Mouse (Mus musculus): ENCODE measurements around the gene Scmh1. TPM values are rescaled to one million over a fixed set of nuclear protein-coding genes. Genes with fewer than 3 reads are reported as not detected.

The Scmh1 gene
- polyA plus RNA-seq (2014; fragmentation: Nextera tagmentation; extraction: Ambion mirVana), result 73.3 and 76.8 TPM in 2 replicates

GRCm38 (mm10) chr4:120405144-120405805 lies at the start of gene Scmh1:
Gene Scmh1 (plus strand): TSS chr4:120405281.
- DNase-seq (ENCODE audit: low spot score) (peak; percentile 82), ATAC-seq (ENCODE audit: low FRiP score) (peak; percentile 89)
- peak within 1 kb of the TSS; percentile 76 for H3K4me2 ChIP-seq (replicated peaks)
- H3K9me3 ChIP-seq (ENCODE audit: control insufficient read depth, low read length), result no peaks in the 10 kb centered on the region
- H3K4me3 ChIP-seq (replicated peaks; ENCODE audit: low read length), result peak within 1 kb of the TSS; percentile 97
- no peaks in the 10 kb centered on the region for H3K36me3 ChIP-seq (replicated peaks; ENCODE audit: control insufficient read depth, insufficient read depth)
- no peaks in the 10 kb centered on the region for H3K27me3 ChIP-seq (ENCODE audit: control insufficient read depth, insufficient read depth, low read length)
- H3K4me1 ChIP-seq (replicated peaks; ENCODE audit: control insufficient read depth, insufficient read depth, low read length), result peaks cover 28% of the 10 kb centered on the region
- H3K9ac ChIP-seq, result peak within 1 kb of the TSS; percentile 98
- H3K27ac ChIP-seq, result peak within 1 kb of the TSS; percentile 95
- WGBS, result under 1% methylated on average over 74 of the region's 102 CpGs

GRCm38 (mm10) chr4:120360011-120360521 lies 45.0 kb upstream of the Scmh1 start:
- H3K27me3 ChIP-seq (ENCODE audit: control insufficient read depth, insufficient read depth, low read length), result no peaks in the 10 kb centered on the region
- no peaks in the 10 kb centered on the region for H3K9me3 ChIP-seq (ENCODE audit: control insufficient read depth, low read length)
- H3K36me3 ChIP-seq (replicated peaks; ENCODE audit: control insufficient read depth, insufficient read depth), result no peaks in the 10 kb centered on the region
- peaks cover 24% of the 10 kb centered on the region for H3K4me1 ChIP-seq (replicated peaks; ENCODE audit: control insufficient read depth, insufficient read depth, low read length)
- no peak overlapping the region for H3K4me3 ChIP-seq (replicated peaks; ENCODE audit: low read length)
- peak overlapping the region; percentile 76 for H3K27ac ChIP-seq
- DNase-seq (ENCODE audit: low spot score), result no peak
- 5% methylated on average over 8 of the region's 8 CpGs for WGBS
- ATAC-seq (ENCODE audit: low FRiP score), result peak; percentile 65
- no peak overlapping the region for H3K4me2 ChIP-seq (replicated peaks)
- peak overlapping the region; percentile 42; the same call in 1 of the 2 replicates for H3K9ac ChIP-seq

GRCm38 (mm10) chr4:120364729-120365128 lies 40.4 kb upstream of the Scmh1 start:
- ATAC-seq (ENCODE audit: low FRiP score), result peak; percentile 68
- H3K4me2 ChIP-seq (replicated peaks), result peak overlapping the region; percentile 21
- peak overlapping the region; percentile 62; the same call in 1 of the 2 replicates for H3K27ac ChIP-seq
- H3K4me3 ChIP-seq (replicated peaks; ENCODE audit: low read length), result no peak overlapping the region
- H3K27me3 ChIP-seq (ENCODE audit: control insufficient read depth, insufficient read depth, low read length), result no peaks in the 10 kb centered on the region
- no peaks in the 10 kb centered on the region for H3K9me3 ChIP-seq (ENCODE audit: control insufficient read depth, low read length)
- H3K4me1 ChIP-seq (replicated peaks; ENCODE audit: control insufficient read depth, insufficient read depth, low read length), result peaks cover 33% of the 10 kb centered on the region
- peak; percentile 75 for DNase-seq (ENCODE audit: low spot score)
- H3K36me3 ChIP-seq (replicated peaks; ENCODE audit: control insufficient read depth, insufficient read depth), result no peaks in the 10 kb centered on the region
- WGBS, result 3% methylated on average over 3 of the region's 3 CpGs
- H3K9ac ChIP-seq, result peak overlapping the region; percentile 5

GRCm38 (mm10) chr4:120365456-120365855 lies 39.6 kb upstream of the Scmh1 start:
- no peak overlapping the region for H3K4me3 ChIP-seq (replicated peaks; ENCODE audit: low read length)
- no peaks in the 10 kb centered on the region for H3K9me3 ChIP-seq (ENCODE audit: control insufficient read depth, low read length)
- ATAC-seq (ENCODE audit: low FRiP score), result 0 out of 2 replicates have a peak, but pooled peaks have one; percentile 15
- 23% methylated on average over 5 of the region's 5 CpGs for WGBS
- no peak overlapping the region for H3K4me2 ChIP-seq (replicated peaks)
- peak overlapping the region; percentile 5; the same call in 1 of the 2 replicates for H3K9ac ChIP-seq
- no peaks in the 10 kb centered on the region for H3K27me3 ChIP-seq (ENCODE audit: control insufficient read depth, insufficient read depth, low read length)
- peak overlapping the region; percentile 62 for H3K27ac ChIP-seq
- no peak for DNase-seq (ENCODE audit: low spot score)
- H3K4me1 ChIP-seq (replicated peaks; ENCODE audit: control insufficient read depth, insufficient read depth, low read length), result peaks cover 35% of the 10 kb centered on the region
- no peaks in the 10 kb centered on the region for H3K36me3 ChIP-seq (replicated peaks; ENCODE audit: control insufficient read depth, insufficient read depth)

GRCm38 (mm10) chr4:120368031-120368430 lies 37.0 kb upstream of the Scmh1 start:
- DNase-seq (ENCODE audit: low spot score) (no peak), ATAC-seq (ENCODE audit: low FRiP score) (no peak)
- no peak overlapping the region for H3K9ac ChIP-seq
- H3K4me3 ChIP-seq (replicated peaks; ENCODE audit: low read length), result no peak overlapping the region
- H3K4me2 ChIP-seq (replicated peaks), result no peak overlapping the region
- H3K27me3 ChIP-seq (ENCODE audit: control insufficient read depth, insufficient read depth, low read length), result no peaks in the 10 kb centered on the region
- H3K4me1 ChIP-seq (replicated peaks; ENCODE audit: control insufficient read depth, insufficient read depth, low read length), result peaks cover 31% of the 10 kb centered on the region
- no peak overlapping the region for H3K27ac ChIP-seq
- no peaks in the 10 kb centered on the region for H3K9me3 ChIP-seq (ENCODE audit: control insufficient read depth, low read length)
- WGBS, result 95% methylated on average over 2 of the region's 2 CpGs
- no peaks in the 10 kb centered on the region for H3K36me3 ChIP-seq (replicated peaks; ENCODE audit: control insufficient read depth, insufficient read depth)

- H3K9me3 ChIP-seq (ENCODE audit: control insufficient read depth, low read length), result no peaks in the 10 kb centered on the region
- peaks cover 34% of the 10 kb centered on the region for H3K4me1 ChIP-seq (replicated peaks; ENCODE audit: control insufficient read depth, insufficient read depth, low read length)
- no peak overlapping the region for H3K9ac ChIP-seq
- H3K27ac ChIP-seq, result no peak overlapping the region
- WGBS, result 11% methylated on average over 4 of the region's 4 CpGs
- DNase-seq (ENCODE audit: low spot score) (peak; percentile 78), ATAC-seq (ENCODE audit: low FRiP score) (no peak)
- no peak overlapping the region for H3K4me2 ChIP-seq (replicated peaks)
- H3K36me3 ChIP-seq (replicated peaks; ENCODE audit: control insufficient read depth, insufficient read depth), result no peaks in the 10 kb centered on the region
- no peak overlapping the region for H3K4me3 ChIP-seq (replicated peaks; ENCODE audit: low read length)
- H3K27me3 ChIP-seq (ENCODE audit: control insufficient read depth, insufficient read depth, low read length), result no peaks in the 10 kb centered on the region
Measured at GRCm38 (mm10) chr4:120368663-120369062, 36.4 kb upstream of the Scmh1 start.

GRCm38 (mm10) chr4:120369156-120369555 lies 35.9 kb upstream of the Scmh1 start:
- DNase-seq (ENCODE audit: low spot score), result no peak
- Histone ChIP-seq H3K4me1 (replicated peaks; ENCODE audit: control insufficient read depth, insufficient read depth, low read length) (peaks cover 35% of the 10 kb centered on the region), H3K9me3 (ENCODE audit: control insufficient read depth, low read length) (no peaks in the 10 kb centered on the region), H3K4me2 (replicated peaks) (no peak overlapping the region), H3K27me3 (ENCODE audit: control insufficient read depth, insufficient read depth, low read length) (no peaks in the 10 kb centered on the region), H3K36me3 (replicated peaks; ENCODE audit: control insufficient read depth, insufficient read depth) (no peaks in the 10 kb centered on the region), H3K4me3 (replicated peaks; ENCODE audit: low read length) (no peak overlapping the region), H3K9ac (no peak overlapping the region), H3K27ac (no peak overlapping the region)
- ATAC-seq (ENCODE audit: low FRiP score), result no peak
- WGBS, result 36% methylated on average over 2 of the region's 2 CpGs

GRCm38 (mm10) chr4:120369861-120370366 lies 35.2 kb upstream of the Scmh1 start:
- Histone ChIP-seq H3K9me3 (ENCODE audit: control insufficient read depth, low read length) (no peaks in the 10 kb centered on the region), H3K4me3 (replicated peaks; ENCODE audit: low read length) (no peak overlapping the region), H3K9ac (0 out of 2 replicates have a peak overlapping the region, but pooled peaks have one; percentile 13), H3K27me3 (ENCODE audit: control insufficient read depth, insufficient read depth, low read length) (no peaks in the 10 kb centered on the region), H3K4me2 (replicated peaks) (peak overlapping the region; percentile 9; the same call in 1 of the 2 replicates), H3K27ac (0 out of 2 replicates have a peak overlapping the region, but pooled peaks have one; percentile 7), H3K4me1 (replicated peaks; ENCODE audit: control insufficient read depth, insufficient read depth, low read length) (peaks cover 27% of the 10 kb centered on the region), H3K36me3 (replicated peaks; ENCODE audit: control insufficient read depth, insufficient read depth) (no peaks in the 10 kb centered on the region)
- no peak for DNase-seq (ENCODE audit: low spot score)
- ATAC-seq (ENCODE audit: low FRiP score), result peak; percentile 53; the same call in 1 of the 2 replicates
- 5% methylated on average over 10 of the region's 10 CpGs for WGBS

GRCm38 (mm10) chr4:120372838-120373237 lies 32.2 kb upstream of the Scmh1 start:
- ATAC-seq (ENCODE audit: low FRiP score) (no peak), DNase-seq (ENCODE audit: low spot score) (no peak)
- Histone ChIP-seq H3K27ac (no peak overlapping the region), H3K4me3 (replicated peaks; ENCODE audit: low read length) (no peak overlapping the region), H3K4me1 (replicated peaks; ENCODE audit: control insufficient read depth, insufficient read depth, low read length) (peaks cover 20% of the 10 kb centered on the region), H3K27me3 (ENCODE audit: control insufficient read depth, insufficient read depth, low read length) (no peaks in the 10 kb centered on the region), H3K9ac (no peak overlapping the region), H3K4me2 (replicated peaks) (no peak overlapping the region), H3K9me3 (ENCODE audit: control insufficient read depth, low read length) (no peaks in the 10 kb centered on the region), H3K36me3 (replicated peaks; ENCODE audit: control insufficient read depth, insufficient read depth) (no peaks in the 10 kb centered on the region)
- 58% methylated on average over 3 of the region's 3 CpGs for WGBS
